Mouse (Mus musculus) ES-E14 (cell line): ENCODE results near the gene Gm49721.
"Not testable (repeated sequence)": the region's sequence is repeated elsewhere in the genome, so short reads cannot be mapped to it uniquely, and the experiment has no call there.

Experiments
- CHD2 ChIP-seq: IDR thresholded peaks from 2 replicates; pipeline ENCODE4 v1.6.1; 2014; ENCODE audit warnings: mild to moderate bottlenecking, low read depth, low read length, inconsistent platforms
- ZC3H11A ChIP-seq: IDR thresholded peaks from 2 replicates; pipeline ENCODE4 v1.6.1; 2012; ENCODE audit warnings: low read depth, mild to moderate bottlenecking, inconsistent platforms, low read length, borderline replicate concordance
- ZNF384 ChIP-seq: IDR thresholded peaks from 2 replicates; pipeline ENCODE4 v1.6.1; 2012; ENCODE audit warnings: low read depth, low read length, inconsistent platforms

GRCm38 (mm10) chr17:7030622-7031174 is 52.0 kb downstream of the Gm49721 start:
- not testable (repeated sequence) for TF ChIP-seq CHD2, ZNF384, ZC3H11A
